Mouse (Mus musculus) heart, embryonic 14.5 days (tissue): Measurements from ENCODE around the gene 2410004B18Rik. TPM values are rescaled to one million over a fixed set of nuclear protein-coding genes. Genes with fewer than 3 reads are reported as not detected.
A peak's percentile ranks its signal among the peaks of the same experiment; 100 is the strongest.

ENCODE experiments used
- ATAC-seq: fragments of 200-750 bp; cut with Nextera tagmentation; 2 replicates; pipeline ENCODE4 v1.8.0; 2017; ENCODE audit warnings: low read depth, moderate TSS enrichment; ENCODE audit not compliant: insufficient number of reproducible peaks, insufficient read depth, low FRiP score
- H3K27ac ChIP-seq, 2 experiments: fragments of 200-500 bp in 1 of 2; fragments of 300-500 bp in 1 of 2; sonication (generic) in 1 of 2; replicated peaks in 1 of 2; 2 replicates each; pipeline ENCODE4 v1.5.1; 2012 to 2014; ENCODE audit warnings: low read depth in 2 of 2, low read length in 2 of 2, control low read depth in 1 of 2, mild to moderate bottlenecking in 1 of 2, mixed read lengths in 1 of 2; ENCODE audit not compliant: control insufficient read depth in 1 of 2, insufficient read depth in 1 of 2
- H3K27me3 ChIP-seq: fragments of 300-500 bp; sonication (generic); 2 replicates; pipeline ENCODE4 v1.6.1; 2014; ENCODE audit warnings: mild to moderate bottlenecking, low read length, control low read depth; ENCODE audit not compliant: control insufficient read depth, insufficient read depth
- H3K36me3 ChIP-seq: fragments of 300-500 bp; sonication (generic); 2 replicates; pipeline ENCODE4 v1.6.1; 2014; ENCODE audit warnings: mild to moderate bottlenecking, control low read depth, low read length, mixed read lengths; ENCODE audit not compliant: control insufficient read depth, insufficient read depth
- H3K4me1 ChIP-seq, 2 experiments: fragments of 200-500 bp in 1 of 2; fragments of 300-500 bp in 1 of 2; sonication (generic) in 1 of 2; 2 replicates each; pipeline ENCODE4 v1.6.1; 2012 to 2014; ENCODE audit warnings: low read length in 2 of 2, control low read depth in 1 of 2, mixed read lengths in 1 of 2; ENCODE audit not compliant: control insufficient read depth in 2 of 2, insufficient read depth in 2 of 2
- H3K4me2 ChIP-seq: fragments of 300-500 bp; sonication (generic); 2 replicates; pipeline ENCODE4 v1.6.1; 2014; ENCODE audit warnings: mild to moderate bottlenecking, low read length
- H3K4me3 ChIP-seq, 2 experiments: fragments of 200-500 bp in 1 of 2; fragments of 300-500 bp in 1 of 2; sonication (generic) in 1 of 2; 2 replicates each; pipeline ENCODE4 v1.5.1; 2012 to 2014; ENCODE audit warnings: low read length in 2 of 2, mild to moderate bottlenecking in 2 of 2, control low read depth in 1 of 2, low read depth in 1 of 2, moderate library complexity in 1 of 2; ENCODE audit not compliant: control insufficient read depth in 1 of 2, insufficient read depth in 1 of 2
- H3K9ac ChIP-seq: fragments of 300-500 bp; sonication (generic); 2 replicates; pipeline ENCODE4 v1.6.1; 2014; ENCODE audit warnings: mild to moderate bottlenecking, low read length
- H3K9me3 ChIP-seq: fragments of 300-500 bp; sonication (generic); 2 replicates; pipeline ENCODE4 v1.6.1; 2016; ENCODE audit warnings: low read length, control low read depth; ENCODE audit not compliant: control insufficient read depth
- WGBS: fragments of 180-500 bp; shearing (Covaris S2); extraction: QIAGEN DNeasy Blood & Tissue Kit; methylation state at CpG from one replicate; pipeline ENCODE4 v1.1.7; 2014; 5-methylcytosine and 5-hydroxymethylcytosine counted together
- polyA plus RNA-seq: library from polyadenylated mRNA; unstranded; fragments of >200 nt; fragmentation: Nextera tagmentation; extraction: Ambion mirVana; gene quantifications from 2 replicates; pipeline ENCODE4 v1.2.1, GENCODE M21; 2014

2410004B18Rik gene
- polyA plus RNA-seq, 1 experiment from 2014 or later: 43.1 TPM

DNA sequence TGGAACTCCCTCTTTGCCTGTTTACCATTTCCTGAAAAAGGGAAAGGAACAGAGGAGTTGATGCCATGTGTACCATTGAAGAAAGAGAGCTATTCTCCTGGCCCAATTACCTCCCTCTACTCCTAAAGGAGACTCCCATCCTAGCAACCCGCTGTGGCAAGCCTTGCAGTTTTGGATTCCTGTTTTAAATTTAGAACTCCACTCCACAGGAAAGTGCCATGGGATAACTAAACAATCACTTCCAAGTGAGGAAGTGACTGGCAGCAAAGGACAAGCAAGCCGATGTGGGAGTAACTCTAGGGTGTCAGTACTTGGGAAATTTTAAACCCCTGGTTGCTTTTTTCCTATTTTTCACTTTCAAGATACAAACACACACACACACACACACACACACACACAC is 8.8 kb downstream of the 2410004B18Rik start:
- Histone ChIP-seq H3K27ac (peak overlapping the region; percentile 65 to 82), H3K4me1 (peaks cover 20 to 32% of the 10 kb centered on the region in 2 experiments), H3K4me3 (no peak overlapping the region), H3K4me2 (peak overlapping the region; percentile 31), H3K36me3 (peaks cover 34% of the 10 kb centered on the region), H3K9me3 (no peaks in the 10 kb centered on the region), H3K27me3 (no peaks in the 10 kb centered on the region), H3K9ac (0 out of 2 replicates have a peak overlapping the region, but pooled peaks have one; percentile 8)
- no peak for ATAC-seq
- 11% methylated on average over 2 of the region's 2 CpGs for WGBS

GRCm38 (mm10) chr3:145947539-145948204 is 9.9 kb downstream of the 2410004B18Rik start:
- H3K9me3 ChIP-seq: no peaks in the 10 kb centered on the region
- H3K4me3 ChIP-seq: no peak overlapping the region
- 46% methylated on average over 6 of the region's 6 CpGs for WGBS
- peak overlapping the region in 1 of 2 experiments; percentile 82; a peak in 2 of 4 replicates for H3K27ac ChIP-seq
- peaks cover 30% of the 10 kb centered on the region for H3K36me3 ChIP-seq
- no peak overlapping the region for H3K4me2 ChIP-seq
- ATAC-seq: no peak
- peaks cover 25 to 32% of the 10 kb centered on the region in 2 experiments for H3K4me1 ChIP-seq
- no peaks in the 10 kb centered on the region for H3K27me3 ChIP-seq
- 0 out of 2 replicates have a peak overlapping the region, but pooled peaks have one; percentile 11 for H3K9ac ChIP-seq

- H3K9ac ChIP-seq: peak overlapping the region; percentile 57
- 8% methylated on average over 15 of the region's 15 CpGs for WGBS
Observed at GRCm38 (mm10) chr3:145950034-145950814, 12.4 kb downstream of the 2410004B18Rik start.

DNA sequence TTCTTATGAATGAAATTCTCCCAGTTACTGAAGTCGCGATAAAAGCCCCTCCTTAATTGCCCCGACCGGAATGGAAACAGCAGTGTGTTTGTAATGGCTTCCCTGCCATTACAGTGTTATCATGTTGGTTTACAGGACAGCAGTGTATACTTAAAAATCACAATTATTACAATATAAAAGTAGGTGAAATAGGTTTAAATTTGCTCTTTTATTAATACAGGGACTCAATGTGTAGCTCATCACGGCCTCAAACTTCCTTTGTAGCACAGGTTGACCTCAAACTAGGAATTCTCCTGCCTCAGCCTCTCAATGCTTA is 13.0 kb downstream of the 2410004B18Rik start:
- Histone ChIP-seq H3K9me3 (no peaks in the 10 kb centered on the region), H3K27ac (no peak overlapping the region), H3K4me2 (peak overlapping the region; percentile 58), H3K9ac (no peak overlapping the region), H3K4me3 (no peak overlapping the region), H3K36me3 (no peaks in the 10 kb centered on the region), H3K4me1 (peaks cover 25 to 38% of the 10 kb centered on the region in 2 experiments), H3K27me3 (no peaks in the 10 kb centered on the region)
- WGBS: 34% methylated on average over 5 of the region's 5 CpGs
- no peak for ATAC-seq

More at GRCm38 (mm10) chr3:145950034-145950814, 12.4 kb downstream of the 2410004B18Rik start:
- Histone ChIP-seq H3K27me3 (no peaks in the 10 kb centered on the region), H3K9me3 (no peaks in the 10 kb centered on the region), H3K4me1 (peaks cover 25 to 39% of the 10 kb centered on the region in 2 experiments), H3K36me3 (peaks cover 4% of the 10 kb centered on the region), H3K27ac (peak overlapping the region in 1 of 2 experiments; percentile 58; a peak in 1 of 4 replicates), H3K4me2 (peak overlapping the region; percentile 58), H3K4me3 (peak overlapping the region; percentile 5 to 22; a peak in 2 of 4 replicates)
- ATAC-seq: peak; percentile 55

DNA sequence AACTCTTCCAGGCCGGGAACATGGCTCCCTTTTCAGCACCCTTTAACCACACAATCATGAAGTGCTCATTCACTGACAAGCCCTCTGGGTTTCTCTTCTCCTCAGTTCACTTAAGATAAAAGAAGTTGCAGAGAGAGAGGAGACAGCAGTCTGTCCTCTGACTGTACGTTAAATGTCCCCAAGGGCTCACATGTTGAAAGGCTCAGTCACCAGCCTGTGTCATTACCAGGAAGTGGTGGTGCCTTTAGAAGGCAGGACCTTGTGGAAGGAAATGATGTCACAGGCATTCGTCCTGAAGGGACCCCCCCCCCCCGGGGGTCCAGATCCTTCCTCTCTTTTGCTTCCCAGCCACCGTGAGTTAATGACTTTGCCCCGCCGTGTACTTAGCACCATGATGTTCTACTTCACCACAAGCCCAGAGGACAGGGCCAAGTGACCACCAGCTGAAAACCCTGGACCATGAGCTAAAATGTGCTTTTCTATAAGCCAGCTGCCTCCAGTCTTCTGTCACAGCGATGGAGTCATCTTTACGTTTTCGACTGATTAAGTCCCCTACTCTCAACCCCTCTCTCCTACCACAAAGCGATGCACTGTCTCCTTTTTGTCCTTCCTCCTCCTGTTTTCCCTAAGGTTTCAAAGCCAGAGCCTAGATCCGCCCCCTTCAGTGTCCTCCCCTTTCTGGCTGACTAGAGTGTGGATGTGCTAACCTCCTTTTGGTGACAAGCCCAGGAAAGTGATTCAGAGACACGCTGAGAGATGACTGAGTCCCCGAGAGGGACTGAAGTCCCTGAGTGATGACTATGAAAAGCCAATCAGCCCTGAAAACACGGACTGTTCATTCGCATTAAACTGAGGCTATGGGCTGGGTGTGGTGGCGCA is 13.7 kb downstream of the 2410004B18Rik start:
- peaks cover 19 to 31% of the 10 kb centered on the region in 2 experiments for H3K4me1 ChIP-seq
- peak overlapping the region in 1 of 2 experiments; percentile 3; a peak in 1 of 4 replicates for H3K27ac ChIP-seq
- no peaks in the 10 kb centered on the region for H3K36me3 ChIP-seq
- H3K27me3 ChIP-seq: no peaks in the 10 kb centered on the region
- H3K9ac ChIP-seq: no peak overlapping the region
- no peak overlapping the region for H3K4me2 ChIP-seq
- no peak overlapping the region for H3K4me3 ChIP-seq
- H3K9me3 ChIP-seq: no peaks in the 10 kb centered on the region
- no peak for ATAC-seq
- 49% methylated on average over 17 of the region's 17 CpGs for WGBS

DNA sequence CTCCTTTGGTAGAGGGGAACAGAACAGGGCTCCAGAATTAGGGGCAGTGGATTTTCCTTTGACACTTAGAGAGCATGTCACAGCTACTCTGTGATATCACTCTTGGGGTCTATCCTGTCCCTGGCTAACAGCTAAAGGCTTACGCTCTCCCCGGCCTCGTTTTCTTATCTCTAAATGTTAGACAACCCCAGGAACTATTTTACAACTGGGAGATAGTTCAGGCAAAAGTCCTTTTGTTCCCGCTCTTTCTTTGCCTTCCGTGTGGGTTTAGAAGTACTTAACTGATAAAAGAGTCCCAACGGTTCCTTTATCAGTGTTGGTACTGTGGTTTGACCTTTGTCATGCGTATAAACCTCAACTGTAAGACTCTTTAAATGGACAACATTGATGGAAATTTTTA is 15.1 kb downstream of the 2410004B18Rik start:
- Histone ChIP-seq H3K27ac (peak overlapping the region in 1 of 2 experiments; percentile 48; a peak in 1 of 4 replicates), H3K4me1 (peaks cover 16 to 21% of the 10 kb centered on the region in 2 experiments), H3K27me3 (no peaks in the 10 kb centered on the region), H3K9me3 (peaks cover 4% of the 10 kb centered on the region; the same call in 1 of the 2 replicates), H3K4me3 (no peak overlapping the region), H3K9ac (no peak overlapping the region), H3K36me3 (no peaks in the 10 kb centered on the region), H3K4me2 (no peak overlapping the region)
- WGBS: 4% methylated on average over 7 of the region's 7 CpGs
- ATAC-seq: no peak

DNA sequence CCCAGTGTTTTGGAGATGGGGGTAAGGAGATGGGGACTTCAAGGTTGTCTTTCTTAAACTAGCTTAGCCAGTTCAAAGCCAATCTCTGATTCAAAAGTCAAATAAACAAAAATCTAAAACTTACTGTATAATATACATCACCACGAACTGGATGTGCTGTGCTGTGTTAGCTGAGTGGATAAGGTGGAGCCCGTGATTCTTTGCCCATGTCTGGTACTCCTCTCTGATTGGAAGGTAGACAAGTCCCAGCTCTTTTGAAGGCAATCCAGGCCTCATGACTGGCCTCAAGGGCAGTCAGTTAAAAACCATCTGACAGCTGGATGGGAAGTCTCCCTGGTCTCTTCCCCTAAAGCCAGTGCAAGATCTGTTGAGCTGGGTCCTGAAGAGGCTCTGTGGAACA is 15.6 kb downstream of the 2410004B18Rik start:
- ATAC-seq: no peak
- Histone ChIP-seq H3K9me3 (peaks cover 4% of the 10 kb centered on the region; the same call in 1 of the 2 replicates), H3K27me3 (no peaks in the 10 kb centered on the region), H3K4me3 (no peak overlapping the region), H3K27ac (no peak overlapping the region), H3K4me2 (no peak overlapping the region), H3K4me1 (peaks cover 16 to 21% of the 10 kb centered on the region in 2 experiments), H3K9ac (no peak overlapping the region), H3K36me3 (no peaks in the 10 kb centered on the region)
- 80% methylated on average over 2 of the region's 2 CpGs for WGBS
